ENCODE assay signal across 8 mouse cellular contexts in the genomic region with DNA sequence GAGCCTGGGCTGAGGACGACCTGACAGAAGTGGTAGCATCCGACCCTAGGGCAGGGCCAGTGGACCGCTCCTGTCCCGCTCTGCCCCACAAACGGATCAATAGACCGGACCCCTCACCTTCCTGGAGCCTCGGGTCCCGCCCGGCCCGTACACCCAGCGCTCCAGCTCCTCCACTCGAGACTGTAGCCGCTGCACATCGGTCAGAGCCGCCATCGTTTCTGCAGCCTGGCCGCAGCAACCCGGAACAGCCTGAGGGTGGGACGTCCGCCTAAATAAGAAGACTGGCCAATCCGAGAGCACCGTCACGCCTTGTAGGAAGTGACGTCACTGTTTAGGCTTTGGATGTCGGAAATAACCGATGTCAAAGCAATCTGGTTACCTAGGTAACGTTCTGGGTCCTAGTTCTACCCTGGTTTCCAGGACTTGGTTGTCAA. TPM values are rescaled to one million over a fixed set of nuclear protein-coding genes. Genes with fewer than 3 reads are reported as not detected.
DNase-seq lines count a peak whose midpoint lies in the region; ATAC-seq and TF ChIP-seq lines count a peak whose summit lies in the region.

A gene (minus strand): TSS at position 253 of the 434 bp plus-strand sequence.

- H3K4me1 ChIP-seq in bone marrow, adult 2 months (ENCODE audit: control insufficient read depth, insufficient read depth, low read length) = no peaks in the 10 kb centered on the region
- peaks cover 4% of the 10 kb centered on the region for H3K4me1 ChIP-seq in embryonic fibroblast, embryonic 13.5 days (ENCODE audit: control insufficient read depth, insufficient read depth, low read length)
- H3K4me1 ChIP-seq in kidney, embryonic 14.5 days (ENCODE audit: control insufficient read depth, insufficient read depth, low read length) = peaks cover 11% of the 10 kb centered on the region
- peaks cover 22% of the 10 kb centered on the region for H3K4me1 ChIP-seq in limb, embryonic 15.5 days

- H3K27me3 ChIP-seq in kidney, embryonic 14.5 days (ENCODE audit: control insufficient read depth, insufficient read depth, low read length) = peaks cover 44% of the 10 kb centered on the region
- H3K27me3 ChIP-seq in limb, embryonic 15.5 days = peaks cover 45% of the 10 kb centered on the region

- TF ChIP-seq POLR2A in bone marrow, adult 2 months (IDR thresholded peaks at IDR 0.05; ENCODE audit: borderline replicate concordance, control insufficient read depth, low read depth, low read length) = peak; percentile 92; the same call in 1 of the 2 replicates
- TF ChIP-seq POLR2A in embryonic fibroblast, embryonic 13.5 days (IDR thresholded peaks at IDR 0.05; ENCODE audit: low read depth, low read length) = peak; percentile 87

- H3K9me3 ChIP-seq in kidney, embryonic 14.5 days (ENCODE audit: control insufficient read depth, low read length) = no peaks in the 10 kb centered on the region
- no peaks in the 10 kb centered on the region for H3K9me3 ChIP-seq in limb, embryonic 15.5 days

- ATAC-seq in kidney, embryonic 14.5 days (ENCODE audit: low FRiP score, low TSS enrichment) = peak; percentile 95
- peak; percentile 89 for ATAC-seq in limb, embryonic 15.5 days (ENCODE audit: insufficient number of reproducible peaks, low FRiP score, low TSS enrichment, low read depth)

- peak within 1 kb of the TSS; percentile 39 for H3K4me2 ChIP-seq in kidney, embryonic 14.5 days (replicated peaks; ENCODE audit: low read depth, low read length)
- peak within 1 kb of the TSS; percentile 76 for H3K4me2 ChIP-seq in limb, embryonic 15.5 days

- H3K4me3 ChIP-seq in bone marrow, adult 2 months (replicated peaks; ENCODE audit: control insufficient read depth, low read depth, low read length) = peak within 1 kb of the TSS; percentile 91
- H3K4me3 ChIP-seq in embryonic fibroblast, embryonic 13.5 days (ENCODE audit: insufficient read depth, low read length) = peak within 1 kb of the TSS; percentile 94
- H3K4me3 ChIP-seq in kidney, embryonic 14.5 days (ENCODE audit: low read length) = peak within 1 kb of the TSS; percentile 68
- H3K4me3 ChIP-seq in limb, embryonic 15.5 days = peak within 1 kb of the TSS; percentile 93

- no peak within 1 kb of the TSS for H3K27ac ChIP-seq in bone marrow, adult 2 months (ENCODE audit: control insufficient read depth, insufficient read depth, low read depth, low read length, poor library complexity)
- no peak within 1 kb of the TSS for H3K27ac ChIP-seq in embryonic fibroblast, embryonic 13.5 days (ENCODE audit: insufficient read depth, low read length)
- no peak within 1 kb of the TSS for H3K27ac ChIP-seq in kidney, embryonic 14.5 days (ENCODE audit: low read depth, low read length)
- H3K27ac ChIP-seq in limb, embryonic 15.5 days = no peak within 1 kb of the TSS

- DNase-seq in A20 (ENCODE audit: low read depth, low spot score) = peak; percentile 93
- peak; percentile 94 to 95 for DNase-seq in heart, adult 9 months (ENCODE audit: low spot score in 2 of 2)
- peak; percentile 57 to 76 for DNase-seq in monocyte, adult 2 months (ENCODE audit: low read depth in 1 of 2, low spot score in 2 of 2)
- peak; percentile 88 to 91 for DNase-seq in spleen, postnatal 36 days (ENCODE audit: low spot score in 2 of 2)

- H3K36me3 ChIP-seq in kidney, embryonic 14.5 days (ENCODE audit: control insufficient read depth, insufficient read depth, low read length) = peaks cover 20% of the 10 kb centered on the region
- H3K36me3 ChIP-seq in limb, embryonic 15.5 days = peaks cover 25% of the 10 kb centered on the region

- TF ChIP-seq CTCF in bone marrow, adult 2 months (IDR thresholded peaks at IDR 0.05; ENCODE audit: control insufficient read depth, insufficient read depth, low read length) = no peak
- TF ChIP-seq CTCF in embryonic fibroblast, embryonic 13.5 days (IDR thresholded peaks at IDR 0.05; ENCODE audit: borderline replicate concordance, insufficient read depth, low read length) = no peak

- under 1% methylated on average over 27 of the region's 27 CpGs for WGBS in bone marrow, adult 2 months
- WGBS in kidney, embryonic 14.5 days = under 1% methylated on average over 27 of the region's 27 CpGs
- WGBS in limb, embryonic 15.5 days = under 1% methylated on average over 27 of the region's 27 CpGs

- peak within 1 kb of the TSS; percentile 71 for H3K9ac ChIP-seq in kidney, embryonic 14.5 days (ENCODE audit: low read depth, low read length)
- H3K9ac ChIP-seq in limb, embryonic 15.5 days = peak within 1 kb of the TSS; percentile 76

RNA-seq across cellular contexts. Expression of the gene that starts here (rescaled TPM):
- polyA plus RNA-seq in bone marrow, adult 2 months (2011; ENCODE audit: insufficient read depth, insufficient read length, low replicate concordance, missing spikeins) = 24.0 and 48.2 TPM in 2 replicates
- 81.6 and 98.1 TPM in 2 replicates for polyA plus RNA-seq in embryonic fibroblast, embryonic 13.5 days (2011; ENCODE audit: insufficient read length, low read depth, missing spikeins)
- polyA plus RNA-seq in kidney, embryonic 14.5 days (2014; fragmentation: Nextera tagmentation; extraction: Ambion mirVana) = 107 and 114 TPM in 2 replicates
- polyA plus RNA-seq in limb, embryonic 15.5 days (2015; fragmentation: Nextera tagmentation; extraction: Ambion mirVana) = 113 and 123 TPM in 2 replicates
